Mouse (Mus musculus) liver, embryonic 14 days (tissue): ENCODE measurements around the gene Gm3952. TPM values are rescaled to one million over a fixed set of nuclear protein-coding genes. Genes with fewer than 3 reads are reported as not detected.

Experiments
- polyA plus RNA-seq: library from polyadenylated mRNA; depleted of rRNA; stranded (reverse); fragments of >200 nt; gene quantifications from 2 replicates; pipeline ENCODE4 v1.2.3, GENCODE M21; 2012; rRNA removed

Gene Gm3952
- not detected in 2 replicates for polyA plus RNA-seq

DNA sequence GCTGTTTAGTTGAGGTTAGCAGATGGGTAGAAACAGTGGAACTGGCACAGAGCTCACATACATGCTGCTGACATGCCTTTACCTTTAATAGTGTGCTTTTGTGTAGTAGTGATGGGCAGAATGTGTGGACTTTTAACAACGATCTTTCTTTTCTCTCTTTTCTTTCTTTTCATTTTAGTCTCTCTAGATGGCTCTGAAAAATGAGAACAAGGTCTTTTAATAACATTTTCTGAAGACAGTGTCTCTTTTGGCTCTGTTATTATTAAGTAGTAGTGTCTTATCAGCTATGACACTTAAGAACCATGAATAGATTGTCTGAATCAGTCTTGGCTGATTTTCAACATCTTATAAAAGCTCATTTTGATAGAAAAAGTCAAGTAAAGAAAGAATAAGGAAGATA, at the start of gene Gm3952:
TSS of gene Gm3952 (minus strand) at position 101 of the 400 bp plus-strand sequence.

Other genes with a start within 250 kb of the Gm3952 start
- gene Itgb1, start 113.0 kb downstream of the Gm3952 start, polyA plus RNA-seq, result 45.6 and 48.3 TPM in 2 replicates